Mouse (Mus musculus) midbrain, embryonic 13.5 days (tissue): Measurements from ENCODE around the gene Pcca. TPM values are rescaled to one million over a fixed set of nuclear protein-coding genes. Genes with fewer than 3 reads are reported as not detected.

ENCODE experiments used
- ATAC-seq: fragments of 200-750 bp; cut with Nextera tagmentation; 2 replicates; pipeline ENCODE4 v1.8.0; 2017; ENCODE audit warnings: mild to moderate bottlenecking, moderate TSS enrichment, moderate library complexity
- H3K27ac ChIP-seq: fragments of 300-500 bp; sonication (generic); 2 replicates; pipeline ENCODE4 v1.5.1; 2015; ENCODE audit warnings: inconsistent platforms, mild to moderate bottlenecking, moderate library complexity
- H3K27me3 ChIP-seq: fragments of 300-500 bp; sonication (generic); 2 replicates; pipeline ENCODE4 v1.6.1; 2015; ENCODE audit warnings: mild to moderate bottlenecking, inconsistent platforms
- H3K36me3 ChIP-seq: fragments of 300-500 bp; sonication (generic); 2 replicates; pipeline ENCODE4 v1.6.1; 2015; ENCODE audit warnings: mild to moderate bottlenecking, inconsistent platforms
- H3K4me1 ChIP-seq: fragments of 300-500 bp; sonication (generic); replicated peaks from 2 replicates; pipeline ENCODE4 v1.6.1; 2015; ENCODE audit warnings: inconsistent platforms
- H3K4me2 ChIP-seq: fragments of 300-500 bp; sonication (generic); replicated peaks from 2 replicates; pipeline ENCODE4 v1.6.1; 2015; ENCODE audit warnings: moderate library complexity, mild to moderate bottlenecking, inconsistent platforms
- H3K4me3 ChIP-seq: fragments of 300-500 bp; sonication (generic); replicated peaks from 2 replicates; pipeline ENCODE4 v1.5.1; 2015; ENCODE audit warnings: mild to moderate bottlenecking, inconsistent platforms
- H3K9ac ChIP-seq: fragments of 300-500 bp; sonication (generic); replicated peaks from 2 replicates; pipeline ENCODE4 v1.6.1; 2015; ENCODE audit warnings: mild to moderate bottlenecking, inconsistent platforms
- H3K9me3 ChIP-seq: fragments of 300-500 bp; sonication (generic); 2 replicates; pipeline ENCODE4 v1.6.1; 2016; ENCODE audit warnings: mild to moderate bottlenecking, inconsistent platforms
- WGBS: fragments of 180-500 bp; shearing (Covaris S2); methylation state at CpG from one replicate; pipeline ENCODE4 v1.1.7; 2015; 5-methylcytosine and 5-hydroxymethylcytosine counted together
- polyA plus RNA-seq: library from polyadenylated mRNA; unstranded; fragments of >200 nt; fragmentation: Nextera tagmentation; extraction: Ambion mirVana; gene quantifications from 2 replicates; pipeline ENCODE4 v1.2.1, GENCODE M21; 2015

The Pcca gene
- 24.2 and 27.4 TPM in 2 replicates for polyA plus RNA-seq

GRCm38 (mm10) chr14:122534017-122534924 is at the start of gene Pcca:
Pcca (plus strand) TSS chr14:122534324.
- Histone ChIP-seq H3K4me1 (peaks cover 11% of the 10 kb centered on the region), H3K36me3 (no peaks in the 10 kb centered on the region), H3K4me3 (peak within 1 kb of the TSS; percentile 83), H3K27ac (peak within 1 kb of the TSS; percentile 36), H3K9me3 (no peaks in the 10 kb centered on the region), H3K9ac (peak within 1 kb of the TSS; percentile 74), H3K27me3 (no peaks in the 10 kb centered on the region), H3K4me2 (peak within 1 kb of the TSS; percentile 74)
- WGBS, result 1% methylated on average over 54 of the region's 54 CpGs
- peak; percentile 100 for ATAC-seq

GRCm38 (mm10) chr14:122484458-122484843 is 49.7 kb upstream of the Pcca start:
- WGBS, result 13% methylated on average over 4 of the region's 4 CpGs
- Histone ChIP-seq H3K36me3 (no peaks in the 10 kb centered on the region), H3K4me2 (peak overlapping the region; percentile 61), H3K27me3 (peaks cover 83% of the 10 kb centered on the region), H3K9ac (peak overlapping the region; percentile 32), H3K4me3 (peak overlapping the region; percentile 14), H3K27ac (peak overlapping the region; percentile 62), H3K4me1 (peaks cover 38% of the 10 kb centered on the region), H3K9me3 (no peaks in the 10 kb centered on the region)
- ATAC-seq, result peak; percentile 5; the same call in 1 of the 2 replicates

GRCm38 (mm10) chr14:122484844-122485551 is 49.1 kb upstream of the Pcca start:
- peak overlapping the region; percentile 62 for H3K27ac ChIP-seq
- H3K9me3 ChIP-seq, result no peaks in the 10 kb centered on the region
- no peak; the same call in 1 of the 2 replicates for ATAC-seq
- H3K4me3 ChIP-seq, result peak overlapping the region; percentile 14; the same call in 1 of the 2 replicates
- H3K4me1 ChIP-seq, result peaks cover 42% of the 10 kb centered on the region
- no peaks in the 10 kb centered on the region for H3K36me3 ChIP-seq
- WGBS, result under 1% methylated on average over 24 of the region's 24 CpGs
- peak overlapping the region; percentile 61 for H3K4me2 ChIP-seq
- H3K27me3 ChIP-seq, result peaks cover 88% of the 10 kb centered on the region
- peak overlapping the region; percentile 28 for H3K9ac ChIP-seq

- Histone ChIP-seq H3K27ac (peak overlapping the region; percentile 62), H3K4me3 (peak overlapping the region; percentile 14; the same call in 1 of the 2 replicates), H3K4me2 (peak overlapping the region; percentile 61), H3K27me3 (peaks cover 89% of the 10 kb centered on the region), H3K4me1 (peaks cover 48% of the 10 kb centered on the region), H3K9me3 (no peaks in the 10 kb centered on the region), H3K9ac (peak overlapping the region; percentile 12; the same call in 1 of the 2 replicates), H3K36me3 (no peaks in the 10 kb centered on the region)
- WGBS, result 4% methylated on average over 12 of the region's 12 CpGs
- no peak for ATAC-seq
Observed at GRCm38 (mm10) chr14:122485635-122486181, 48.4 kb upstream of the Pcca start.

GRCm38 (mm10) chr14:122486611-122487010 is 47.5 kb upstream of the Pcca start:
- no peak for ATAC-seq
- no peak overlapping the region for H3K4me2 ChIP-seq
- no peak overlapping the region for H3K27ac ChIP-seq
- H3K36me3 ChIP-seq, result no peaks in the 10 kb centered on the region
- 10% methylated on average over 1 of the region's 1 CpGs for WGBS
- no peak overlapping the region for H3K4me3 ChIP-seq
- peaks cover 89% of the 10 kb centered on the region for H3K27me3 ChIP-seq
- H3K9me3 ChIP-seq, result no peaks in the 10 kb centered on the region
- no peak overlapping the region for H3K9ac ChIP-seq
- peaks cover 44% of the 10 kb centered on the region for H3K4me1 ChIP-seq

GRCm38 (mm10) chr14:122487366-122487765 is 46.8 kb upstream of the Pcca start:
- H3K9ac ChIP-seq, result no peak overlapping the region
- no peak for ATAC-seq
- no peak overlapping the region for H3K27ac ChIP-seq
- WGBS, result 7% methylated on average over 5 of the region's 5 CpGs
- no peaks in the 10 kb centered on the region for H3K9me3 ChIP-seq
- no peaks in the 10 kb centered on the region for H3K36me3 ChIP-seq
- no peak overlapping the region for H3K4me3 ChIP-seq
- H3K4me2 ChIP-seq, result 0 out of 2 replicates have a peak overlapping the region, but pooled peaks have one; percentile 5
- peaks cover 39% of the 10 kb centered on the region for H3K4me1 ChIP-seq
- H3K27me3 ChIP-seq, result peaks cover 86% of the 10 kb centered on the region

- peaks cover 25% of the 10 kb centered on the region for H3K4me1 ChIP-seq
- 0 out of 2 replicates have a peak, but pooled peaks cover 3% of the 10 kb centered on the region for H3K9me3 ChIP-seq
- H3K27ac ChIP-seq, result no peak overlapping the region
- ATAC-seq, result no peak
- H3K27me3 ChIP-seq, result peaks cover 85% of the 10 kb centered on the region
- no peak overlapping the region for H3K4me3 ChIP-seq
- H3K4me2 ChIP-seq, result peak overlapping the region; percentile 51
- no peaks in the 10 kb centered on the region for H3K36me3 ChIP-seq
- WGBS, result 1% methylated on average over 5 of the region's 5 CpGs
- no peak overlapping the region for H3K9ac ChIP-seq
Observed at GRCm38 (mm10) chr14:122489041-122489440, 45.1 kb upstream of the Pcca start.

GRCm38 (mm10) chr14:122489686-122490414 is 44.3 kb upstream of the Pcca start:
- peak overlapping the region; percentile 49; the same call in 1 of the 2 replicates for H3K27ac ChIP-seq
- no peaks in the 10 kb centered on the region for H3K36me3 ChIP-seq
- peaks cover 78% of the 10 kb centered on the region for H3K27me3 ChIP-seq
- H3K4me1 ChIP-seq, result peaks cover 19% of the 10 kb centered on the region
- peaks cover 3% of the 10 kb centered on the region; the same call in 1 of the 2 replicates for H3K9me3 ChIP-seq
- peak overlapping the region; percentile 51 for H3K4me2 ChIP-seq
- peak; percentile 32 for ATAC-seq
- no peak overlapping the region for H3K9ac ChIP-seq
- peak overlapping the region; percentile 33 for H3K4me3 ChIP-seq
- under 1% methylated on average over 12 of the region's 12 CpGs for WGBS

GRCm38 (mm10) chr14:122490441-122491328 is 43.4 kb upstream of the Pcca start, which contains the start of gene Gm10837:
Gm10837 (plus strand) TSS chr14:122490586.
- H3K27me3 ChIP-seq, result peaks cover 72% of the 10 kb centered on the region

GRCm38 (mm10) chr14:122491521-122491920 is 42.6 kb upstream of the Pcca start:
- 62% methylated on average over 6 of the region's 6 CpGs for WGBS
- Histone ChIP-seq H3K36me3 (no peaks in the 10 kb centered on the region), H3K4me1 (peaks cover 12% of the 10 kb centered on the region), H3K4me2 (no peak overlapping the region), H3K4me3 (no peak overlapping the region), H3K9me3 (peaks cover 3% of the 10 kb centered on the region; the same call in 1 of the 2 replicates), H3K27me3 (peaks cover 66% of the 10 kb centered on the region), H3K27ac (no peak overlapping the region), H3K9ac (no peak overlapping the region)
- ATAC-seq, result no peak

More at GRCm38 (mm10) chr14:122490441-122491328, 43.4 kb upstream of the Pcca start, which contains the start of gene Gm10837:
- 2% methylated on average over 51 of the region's 51 CpGs for WGBS
- H3K36me3 ChIP-seq, result no peaks in the 10 kb centered on the region
- peaks cover 3% of the 10 kb centered on the region; the same call in 1 of the 2 replicates for H3K9me3 ChIP-seq
- ATAC-seq, result peak; percentile 84
- H3K9ac ChIP-seq, result no peak within 1 kb of the TSS; the same call in 1 of the 2 replicates
- peak within 1 kb of the TSS; percentile 51 for H3K4me2 ChIP-seq
- peak within 1 kb of the TSS; percentile 49 for H3K27ac ChIP-seq
- H3K4me1 ChIP-seq, result peaks cover 12% of the 10 kb centered on the region
- peak within 1 kb of the TSS; percentile 33 for H3K4me3 ChIP-seq
